Mouse (Mus musculus) spleen, postnatal 4 days (tissue): ENCODE data around the gene Mettl26.

ENCODE experiments used
- DNase-seq, 2 experiments: peaks; one replicate each; pipeline ENCODE4 v3.0.0; 2022; ENCODE audit warnings: low spot score in 2 of 2

Gene Mettl26

DNA sequence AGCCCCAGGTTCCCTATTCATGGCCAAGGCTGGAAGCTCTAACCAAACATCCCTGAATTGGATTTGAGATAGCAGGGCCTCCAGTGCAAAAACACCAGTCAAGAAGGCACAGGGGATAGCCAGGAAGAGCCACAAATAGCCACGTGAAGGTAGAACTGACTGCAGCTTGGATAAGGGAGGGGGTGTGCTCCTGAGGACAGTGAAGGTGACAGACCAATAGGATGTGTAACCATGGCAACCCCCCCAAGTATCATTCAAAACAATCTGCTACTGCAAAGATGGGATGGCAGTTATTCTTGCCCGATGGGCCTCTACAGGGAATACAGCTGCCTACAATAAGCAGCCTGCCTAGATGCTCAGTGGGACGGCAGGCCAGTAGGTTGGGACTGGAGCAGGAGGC lies 37.3 kb upstream of the Mettl26 start:
- no peak for DNase-seq

DNA sequence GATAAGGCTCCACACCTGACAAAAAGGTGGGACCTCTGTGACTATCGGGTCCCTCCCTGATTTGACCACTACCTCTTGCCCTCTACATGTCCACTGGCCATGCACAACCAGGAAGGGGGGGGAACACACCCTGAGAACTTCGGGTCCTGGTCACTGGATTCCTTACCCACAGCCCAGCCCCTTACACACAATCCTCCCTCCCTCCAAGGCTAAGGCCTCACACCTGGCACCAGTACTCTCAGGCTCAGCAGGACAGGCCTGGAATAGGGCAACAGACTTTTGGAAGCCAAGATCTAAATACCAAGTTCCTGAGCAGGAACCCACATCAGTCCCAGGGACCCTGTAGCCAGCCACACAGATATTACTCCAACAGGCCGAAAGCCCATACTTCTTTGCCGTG lies 36.0 kb upstream of the Mettl26 start:
- no peak for DNase-seq

DNA sequence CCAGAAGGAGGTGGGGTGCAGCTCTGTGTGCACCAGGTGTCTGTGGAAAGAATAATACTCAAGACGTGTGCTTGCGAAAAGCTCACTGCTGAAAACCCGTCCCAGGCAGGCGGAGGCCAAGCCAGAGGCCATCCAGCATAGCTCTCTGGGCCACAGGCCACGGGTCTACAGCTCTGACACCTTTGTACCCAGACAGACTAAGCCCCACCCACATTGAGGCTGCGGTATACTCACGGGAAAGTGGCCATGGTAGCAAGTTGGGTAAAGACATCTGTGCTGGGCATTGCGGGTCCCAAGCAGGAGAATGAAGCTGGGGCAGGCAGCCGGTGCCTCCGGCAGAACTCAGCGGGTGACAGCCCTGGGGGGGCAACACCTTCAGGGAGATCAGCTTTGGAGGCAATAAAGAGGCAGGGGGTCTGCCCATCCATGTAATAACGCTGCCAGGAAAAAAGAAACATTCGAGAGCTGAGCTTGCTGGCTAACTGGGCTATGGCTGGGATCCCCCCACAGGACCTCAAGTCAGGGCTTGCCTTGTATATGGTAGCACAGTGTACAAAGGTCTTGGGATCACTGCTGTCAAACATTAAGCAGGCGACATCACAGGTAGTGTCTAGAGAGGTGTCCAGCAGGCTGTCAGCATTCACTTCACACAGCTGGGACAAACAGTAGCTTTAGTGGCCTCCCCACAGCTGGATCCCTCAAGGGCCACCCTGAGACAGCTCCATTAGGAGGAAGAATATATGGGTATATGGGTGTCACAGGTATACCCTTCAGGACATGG lies 35.2 kb upstream of the Mettl26 start:
- no peak for DNase-seq

DNA sequence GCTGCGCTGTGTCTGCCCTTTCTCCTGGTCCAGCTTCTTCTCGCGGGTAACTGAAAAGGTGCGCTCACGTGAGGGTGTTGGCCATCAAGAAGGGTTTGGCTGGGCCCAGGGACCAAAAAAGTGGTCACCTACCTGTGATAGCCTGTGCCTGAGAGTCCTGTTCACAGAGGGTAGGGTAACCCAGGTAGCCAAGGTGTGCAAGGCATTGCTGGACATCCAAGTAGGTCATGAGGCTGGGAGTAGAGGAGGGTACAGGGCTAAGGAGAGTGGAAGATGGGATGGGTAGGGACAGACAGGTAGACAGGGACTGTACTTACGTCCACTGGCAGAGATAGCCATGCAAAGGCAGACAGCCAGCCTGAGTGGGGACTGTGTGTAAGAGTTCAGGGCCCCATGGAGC lies 34.4 kb upstream of the Mettl26 start:
- DNase-seq = no peak

DNA sequence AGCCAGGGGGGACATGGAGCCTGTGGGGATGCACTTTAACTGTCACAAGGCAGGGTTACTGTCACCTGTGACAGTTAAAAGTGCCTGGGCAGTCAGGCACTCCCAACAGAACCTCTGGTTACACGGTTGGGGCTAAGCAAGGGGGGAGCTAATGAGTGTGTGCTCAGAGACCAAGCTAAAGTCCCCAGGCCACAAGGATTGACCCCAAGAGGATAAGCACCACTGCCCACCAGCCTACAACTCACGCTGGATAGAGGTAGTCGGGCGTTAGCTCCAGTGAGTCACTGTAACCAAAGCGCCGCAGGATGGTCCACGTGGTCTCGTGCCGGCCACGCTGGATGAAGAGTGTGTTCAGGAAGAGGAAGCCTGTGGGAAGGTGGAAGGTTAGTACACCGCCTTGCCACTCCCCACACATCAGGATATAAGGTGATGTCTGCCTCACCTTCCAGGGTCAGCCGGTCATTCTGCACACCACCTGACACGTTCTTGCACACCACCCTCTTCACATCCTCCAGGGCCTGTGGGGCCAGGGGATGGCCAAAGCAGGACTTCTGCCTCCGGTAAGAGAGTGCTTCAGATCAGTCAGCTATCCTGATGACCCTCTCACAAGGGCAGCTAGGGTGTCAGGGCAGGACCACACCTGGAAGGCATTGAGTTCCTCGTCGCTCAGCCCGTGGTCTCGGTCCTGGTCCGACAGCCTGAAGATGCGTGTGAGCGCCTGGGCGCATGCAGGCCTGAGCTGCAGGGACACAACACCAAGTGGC lies 33.6 kb upstream of the Mettl26 start, which contains the start of gene Gm20683:
Gene Gm20683 (minus strand): TSS at position 647 of the 764 bp plus-strand sequence.
- DNase-seq = no peak

DNA sequence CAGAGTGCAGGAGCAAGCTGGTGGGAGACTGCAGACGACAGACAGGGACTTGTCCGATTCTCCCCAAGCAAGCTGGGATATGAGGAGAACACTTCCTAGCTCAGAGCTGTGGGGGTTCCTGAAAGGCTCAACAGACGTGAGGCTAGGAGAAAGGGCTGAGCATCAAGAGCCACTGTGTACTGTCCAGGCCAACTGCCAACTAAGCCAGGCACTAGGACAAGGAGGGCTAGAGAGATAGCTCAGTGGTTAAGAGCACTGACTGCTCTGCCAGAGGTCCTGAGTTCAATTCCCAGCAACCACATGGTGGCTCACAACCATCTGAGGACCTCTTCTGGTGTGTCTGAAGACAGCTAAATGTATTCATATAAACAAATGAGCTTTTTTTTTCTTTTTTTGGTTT lies 32.4 kb upstream of the Mettl26 start:
- no peak for DNase-seq

DNA sequence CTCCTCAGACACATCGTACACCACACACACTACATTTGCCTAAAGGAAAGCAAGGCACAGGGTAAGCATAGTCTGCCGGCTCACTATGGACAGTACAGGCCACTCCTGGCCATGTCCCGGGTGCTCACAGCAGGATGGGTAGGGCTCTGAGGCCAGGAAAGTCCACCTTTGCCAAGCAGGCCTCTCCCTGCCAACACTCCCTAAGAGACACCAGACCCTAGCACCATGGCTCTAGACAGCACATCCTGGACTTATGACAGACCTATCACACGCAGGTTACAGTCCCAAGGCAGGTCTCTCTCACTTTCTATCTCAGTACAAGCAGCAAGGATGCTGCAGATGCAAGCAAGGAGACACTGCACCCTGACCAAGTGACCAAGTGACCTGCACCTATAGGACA lies 31.8 kb upstream of the Mettl26 start:
- no peak for DNase-seq

DNA sequence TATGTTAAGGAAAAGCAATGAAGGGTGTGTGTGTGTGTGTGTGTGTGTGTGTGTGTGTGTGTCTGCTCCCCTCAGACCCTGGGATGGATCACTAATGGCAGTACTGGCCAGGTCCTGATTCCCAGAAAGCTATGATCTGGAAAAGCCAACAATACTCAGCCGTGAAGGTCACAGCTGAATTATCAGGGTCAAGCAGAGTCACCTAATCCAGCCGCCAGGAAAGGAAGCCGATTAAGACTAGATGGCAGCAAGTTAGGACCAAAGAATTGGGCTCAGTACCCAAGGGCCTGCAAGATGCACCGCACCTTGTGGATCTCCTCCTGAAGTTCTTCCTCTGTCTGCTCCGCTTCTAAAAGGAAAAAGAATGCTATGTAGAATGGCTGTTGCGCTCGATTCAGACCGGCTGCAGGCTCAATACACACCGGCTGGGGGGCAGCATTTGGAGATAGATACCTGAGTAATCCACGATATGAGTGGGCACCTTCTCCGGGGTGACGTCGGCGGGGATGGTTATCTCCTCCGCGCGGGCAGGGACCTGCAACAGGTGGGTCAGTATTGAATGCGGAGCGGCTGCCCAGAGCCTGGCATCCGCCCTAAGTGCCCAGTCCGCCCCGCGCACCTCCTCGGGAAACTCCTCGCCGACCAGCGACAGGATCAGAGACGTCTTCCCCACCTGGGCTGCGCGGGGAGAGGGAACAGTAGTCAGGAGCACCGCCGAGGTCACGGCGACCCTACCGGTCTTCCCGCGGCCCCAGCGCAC lies 31.1 kb upstream of the Mettl26 start:
- DNase-seq = no peak

DNA sequence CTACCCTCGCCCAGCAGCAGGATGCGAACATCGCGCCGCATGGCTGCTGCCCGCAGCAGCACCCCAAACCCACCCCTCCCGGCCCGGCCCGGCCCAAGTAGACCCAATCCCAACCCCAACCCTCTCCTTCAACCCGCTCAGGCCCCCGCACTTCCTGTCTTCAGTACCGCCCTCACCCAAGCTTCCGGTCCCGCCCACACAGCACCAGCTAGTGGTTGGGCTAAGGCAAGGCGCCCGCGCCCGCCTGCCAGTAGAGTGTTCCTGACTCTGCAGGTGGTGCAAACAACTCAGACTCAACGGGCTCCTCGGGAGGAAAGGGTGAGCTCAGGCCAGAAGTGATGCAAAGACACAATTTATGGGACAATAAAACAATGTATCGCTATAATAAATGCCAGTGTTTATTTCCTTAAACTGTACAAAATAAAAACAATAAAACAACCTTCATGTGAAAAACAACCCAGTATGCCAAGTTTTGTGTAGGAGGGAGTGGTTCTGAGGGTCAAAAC lies 30.4 kb upstream of the Mettl26 start, which contains the start of gene Rhot2:
Gene Rhot2 (minus strand): TSS at position 456 of the 506 bp plus-strand sequence.
- peak; percentile 93 to 96 for DNase-seq

DNA sequence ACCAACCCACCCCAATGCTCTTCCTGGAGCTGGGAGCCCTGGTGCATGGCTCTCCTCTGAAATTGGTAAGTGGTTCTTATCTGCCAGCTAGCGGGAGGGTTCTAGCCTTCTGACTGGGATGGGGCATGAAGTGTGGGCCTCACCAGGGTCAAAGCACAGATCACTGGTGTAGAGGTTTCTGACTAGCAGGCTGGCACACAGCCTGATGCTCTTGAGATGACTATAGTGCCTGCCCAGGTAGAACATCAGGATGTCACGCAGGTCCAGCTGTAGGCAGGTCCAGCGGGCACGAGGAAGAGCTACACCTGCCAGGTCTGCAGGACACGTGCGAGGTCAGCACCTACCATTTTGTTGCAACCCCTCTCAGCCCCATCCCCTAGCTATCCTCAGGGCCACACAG lies 14.6 kb upstream of the Mettl26 start:
- DNase-seq = no peak

DNA sequence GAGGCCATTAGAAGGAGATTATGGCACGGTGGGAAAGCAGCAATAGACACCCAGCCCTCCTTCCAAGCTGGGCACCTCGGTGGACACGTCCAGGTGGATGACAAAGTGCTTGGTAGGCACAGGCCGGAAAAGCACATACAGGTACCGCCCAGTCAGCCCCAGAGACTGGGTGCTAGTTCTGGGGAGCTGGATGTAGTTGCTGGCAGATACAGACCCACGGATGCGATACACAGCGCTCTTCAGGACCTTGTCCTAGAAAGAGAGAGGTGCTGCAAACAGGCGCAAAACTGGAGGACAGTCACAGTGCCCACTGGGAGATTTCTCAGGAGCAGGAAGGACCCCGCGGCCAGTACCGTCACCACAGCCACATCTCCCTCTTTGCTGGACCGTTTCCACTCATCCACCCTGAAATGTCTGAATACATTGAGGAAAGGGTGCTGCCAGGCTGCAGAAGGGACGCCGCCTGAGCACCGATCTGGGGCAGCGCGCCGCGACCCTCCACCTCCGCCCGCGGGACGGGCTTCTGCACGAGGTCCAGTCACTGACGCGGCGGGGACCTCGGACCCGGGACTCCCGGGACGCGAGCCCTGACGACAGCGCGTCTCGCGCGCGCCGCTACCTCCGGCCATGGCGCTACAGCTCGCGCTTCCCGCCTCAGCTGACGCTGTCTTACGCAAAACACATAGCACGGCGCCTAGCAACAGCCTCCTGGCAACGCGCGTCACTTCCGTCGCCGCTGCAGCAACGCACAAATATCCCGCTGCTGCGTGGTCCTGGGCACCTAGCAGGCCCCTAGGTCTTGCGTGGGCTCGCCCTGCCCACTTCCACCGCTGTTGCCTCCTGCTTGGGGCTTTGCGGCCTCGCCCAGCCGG lies 13.8 kb upstream of the Mettl26 start, which contains the start of gene Wdr90:
Gene Wdr90 (minus strand): TSS at position 670 of the 872 bp plus-strand sequence.
- peak; percentile 86 to 93 for DNase-seq

DNA sequence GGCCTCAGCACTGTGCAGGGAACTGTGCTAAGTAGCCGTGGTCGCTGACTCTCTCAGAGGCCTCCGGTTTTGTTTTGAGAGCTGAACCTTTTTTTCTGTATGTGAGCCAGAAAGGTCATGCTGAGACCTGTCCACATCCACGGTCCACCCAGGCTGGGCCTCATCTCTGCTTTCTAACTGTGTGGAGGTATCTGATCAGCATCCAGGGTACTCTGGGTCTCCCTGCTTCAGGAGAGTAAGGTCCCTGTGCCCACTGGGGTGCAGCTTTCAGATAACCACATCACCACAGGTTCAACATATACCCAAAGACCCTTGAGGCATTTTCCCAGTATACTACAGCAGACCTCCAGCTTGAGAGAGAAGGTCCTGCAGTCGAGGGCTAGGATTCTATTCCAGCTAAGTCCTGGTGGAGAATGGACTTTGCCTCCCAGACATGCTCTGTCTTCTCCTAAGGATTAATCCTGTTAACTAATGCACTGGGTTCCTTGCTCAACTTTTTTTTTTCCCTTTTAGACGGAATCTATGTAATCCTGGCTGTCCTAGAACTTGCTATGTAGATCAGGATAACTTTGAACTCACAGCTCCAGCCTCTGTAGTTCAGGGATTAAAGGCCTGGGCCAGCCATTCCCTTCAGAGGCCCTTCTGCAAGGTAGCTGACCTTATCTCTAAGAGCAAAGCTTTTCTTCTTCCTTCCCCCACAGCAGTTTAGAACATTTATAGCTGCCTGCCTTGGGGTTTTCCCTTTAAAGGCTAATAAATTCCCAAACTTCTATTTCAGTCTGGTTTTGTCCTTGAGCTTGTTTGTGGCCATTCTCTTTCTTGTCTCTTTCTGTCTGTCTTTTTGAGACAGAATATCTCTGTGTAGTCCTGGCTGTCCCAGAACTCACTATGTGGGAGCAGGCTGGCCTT lies 12.9 kb upstream of the Mettl26 start:
- DNase-seq = no peak

DNA sequence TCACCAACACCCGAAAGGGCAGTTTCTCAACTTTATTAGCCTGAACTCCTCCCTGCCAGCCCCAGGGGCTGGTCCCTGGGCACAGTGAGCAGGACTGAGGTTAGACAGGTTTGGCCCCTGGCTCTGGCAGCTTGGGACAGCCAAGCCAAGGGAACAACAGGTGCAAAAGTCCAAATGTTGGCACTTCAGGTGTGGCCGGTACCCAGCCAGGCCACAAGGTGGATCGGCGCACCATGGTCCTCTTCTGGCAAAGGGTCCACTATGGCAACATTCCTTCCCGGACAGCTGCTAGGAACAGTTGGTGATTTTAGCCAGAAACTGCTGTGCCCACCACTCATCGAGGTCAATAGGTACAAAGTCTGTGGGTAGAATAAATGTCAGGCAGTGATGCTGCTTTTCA lies 11.2 kb upstream of the Mettl26 start:
- no peak for DNase-seq

DNA sequence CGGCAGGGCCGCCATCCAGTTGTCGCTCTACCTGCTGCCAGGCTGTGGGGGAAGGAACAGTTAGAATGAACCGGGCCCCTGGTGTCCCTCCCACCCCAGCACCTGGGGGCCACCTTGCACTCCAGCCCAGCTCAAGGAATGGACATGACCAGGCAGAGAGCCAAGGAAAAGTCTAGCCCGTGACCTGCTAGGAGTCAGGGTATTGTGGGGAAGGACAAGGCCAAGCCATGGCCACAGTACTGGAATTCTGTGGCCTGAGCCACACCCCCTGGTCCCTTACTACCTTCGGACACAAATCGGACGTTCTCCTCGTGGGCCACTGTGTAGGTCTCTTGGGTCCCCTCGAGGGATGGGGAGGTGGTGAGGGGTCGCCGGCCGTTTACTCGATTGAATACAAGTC lies 10.6 kb upstream of the Mettl26 start:
- no peak for DNase-seq

DNA sequence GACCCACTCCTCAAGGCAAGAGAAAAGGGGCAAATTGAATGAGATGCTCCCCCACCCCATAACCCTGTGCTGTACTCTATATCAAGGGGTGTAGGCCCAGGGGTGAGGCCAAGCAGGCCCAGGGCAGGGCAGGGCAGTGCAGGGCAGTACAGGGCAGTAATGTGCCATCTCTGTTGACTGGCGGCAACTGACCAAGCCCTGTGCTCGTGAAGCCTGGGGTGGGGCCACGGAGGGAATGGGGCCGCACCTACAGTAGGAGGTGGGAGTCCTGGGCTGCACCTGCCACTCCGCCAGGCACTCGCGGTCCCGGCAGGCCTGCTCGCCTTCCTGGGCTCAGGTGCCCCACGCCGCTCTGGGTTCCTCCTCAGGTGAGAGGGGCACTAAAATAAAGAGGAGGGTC lies 9.6 kb upstream of the Mettl26 start:
- DNase-seq = no peak

DNA sequence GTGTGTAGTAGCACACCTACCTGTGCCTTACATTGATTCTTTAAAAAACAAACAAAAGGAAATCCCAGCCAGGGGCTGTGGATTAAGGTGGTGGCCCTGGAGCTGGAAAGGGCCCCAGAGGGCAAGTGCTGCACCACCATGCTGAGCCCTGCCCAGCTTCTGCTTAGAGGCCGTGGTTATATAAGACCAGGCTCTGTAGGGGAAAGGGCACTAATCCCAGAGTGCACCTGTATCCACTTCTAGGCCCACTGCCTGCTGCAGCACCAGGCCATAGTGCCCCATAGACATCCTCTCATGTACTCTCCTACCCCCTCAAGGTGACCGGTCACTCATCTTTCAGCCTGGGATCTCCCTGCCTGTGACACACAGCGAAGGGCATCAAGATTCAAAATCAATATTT lies 8.7 kb upstream of the Mettl26 start:
- no peak for DNase-seq

DNA sequence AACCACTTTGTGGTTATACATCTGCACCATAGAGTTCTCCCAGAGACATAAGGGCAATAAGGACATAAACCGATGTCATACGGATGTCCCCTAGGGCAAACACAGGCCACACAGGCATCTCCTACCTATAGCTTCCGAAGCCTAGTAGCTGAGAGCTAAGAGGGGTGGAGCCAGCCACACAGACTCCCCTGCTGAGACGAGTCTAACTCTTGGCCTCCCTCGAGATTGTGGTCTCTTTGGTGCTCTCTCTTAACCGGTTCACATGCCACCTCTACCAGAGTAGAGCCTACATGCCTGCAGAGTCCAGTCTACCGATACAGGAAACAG lies 7.4 kb upstream of the Mettl26 start:
- no peak for DNase-seq

DNA sequence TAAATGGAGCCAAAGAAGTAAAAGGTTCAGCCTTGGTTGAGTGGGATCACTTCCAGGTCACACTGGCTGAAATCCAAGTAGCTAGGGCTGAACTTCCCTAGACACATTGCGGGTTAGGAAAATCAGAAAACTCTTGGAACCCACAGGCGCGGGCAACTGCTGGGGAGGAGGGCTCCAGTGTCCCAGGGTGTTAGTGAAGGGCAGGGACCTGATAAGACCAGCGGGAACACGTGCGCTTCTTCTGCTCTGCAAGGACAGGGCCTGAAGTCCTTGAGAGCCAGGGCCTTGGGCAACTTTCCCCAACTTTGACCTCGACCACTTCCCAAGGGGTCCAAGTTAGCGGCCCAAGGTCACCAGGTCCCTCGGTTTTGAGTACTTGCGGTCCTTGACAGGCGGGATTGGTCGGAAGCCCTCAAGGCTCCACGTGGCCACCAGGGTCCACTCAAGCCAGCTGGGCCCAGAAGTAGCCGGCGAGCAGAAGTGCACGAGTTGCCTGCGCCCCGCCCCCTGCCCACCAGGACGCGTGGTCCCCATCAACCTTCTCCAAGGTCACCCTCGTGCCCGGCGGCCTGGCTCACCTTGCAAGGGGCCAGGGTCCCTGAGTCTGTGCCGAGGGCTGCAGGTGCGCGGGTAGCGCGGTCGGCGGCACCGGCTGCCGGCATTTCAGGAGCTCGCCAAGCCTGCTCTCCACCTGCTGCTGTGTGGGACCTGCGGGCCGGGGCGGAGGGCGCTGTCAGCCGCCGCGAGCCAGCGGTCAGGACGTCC lies 6.9 kb upstream of the Mettl26 start:
- DNase-seq = peak in 1 of 2 experiments; percentile 74

DNA sequence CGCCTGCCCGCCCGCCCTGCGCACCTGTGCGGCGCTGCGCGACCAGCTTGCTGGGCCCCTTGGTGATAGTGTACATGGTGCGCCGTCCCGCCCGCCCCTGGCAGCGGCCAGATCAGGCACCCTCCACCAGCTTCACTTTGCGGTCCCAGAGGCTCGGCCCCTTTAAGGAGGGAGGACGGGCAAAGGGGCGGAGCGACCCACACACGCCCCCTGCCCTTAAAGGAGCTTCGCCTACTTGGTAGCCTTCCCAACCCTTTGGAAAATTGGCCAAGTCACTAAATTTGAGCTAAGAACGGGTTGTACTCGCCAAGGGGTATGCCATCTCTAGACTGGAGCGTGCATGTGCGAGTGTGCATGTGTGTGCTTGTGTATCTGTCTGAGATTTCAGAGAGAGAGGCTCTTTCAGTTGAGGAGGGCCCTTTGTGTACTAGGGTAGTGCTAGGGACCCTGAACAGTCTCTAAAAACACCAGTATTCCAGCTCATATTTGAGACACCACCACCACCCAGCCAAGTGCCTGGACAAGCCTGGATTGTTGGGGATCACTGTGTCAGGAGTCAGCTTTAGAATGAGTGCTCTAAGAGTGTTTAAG lies 6.2 kb upstream of the Mettl26 start, which contains the start of gene Mcrip2:
Gene Mcrip2 (minus strand): TSS at position 164 of the 591 bp plus-strand sequence.
- peak; percentile 65 to 77 for DNase-seq
